Comparison of ENCODE assay signal across 1 mouse cellular context in the genomic region with DNA sequence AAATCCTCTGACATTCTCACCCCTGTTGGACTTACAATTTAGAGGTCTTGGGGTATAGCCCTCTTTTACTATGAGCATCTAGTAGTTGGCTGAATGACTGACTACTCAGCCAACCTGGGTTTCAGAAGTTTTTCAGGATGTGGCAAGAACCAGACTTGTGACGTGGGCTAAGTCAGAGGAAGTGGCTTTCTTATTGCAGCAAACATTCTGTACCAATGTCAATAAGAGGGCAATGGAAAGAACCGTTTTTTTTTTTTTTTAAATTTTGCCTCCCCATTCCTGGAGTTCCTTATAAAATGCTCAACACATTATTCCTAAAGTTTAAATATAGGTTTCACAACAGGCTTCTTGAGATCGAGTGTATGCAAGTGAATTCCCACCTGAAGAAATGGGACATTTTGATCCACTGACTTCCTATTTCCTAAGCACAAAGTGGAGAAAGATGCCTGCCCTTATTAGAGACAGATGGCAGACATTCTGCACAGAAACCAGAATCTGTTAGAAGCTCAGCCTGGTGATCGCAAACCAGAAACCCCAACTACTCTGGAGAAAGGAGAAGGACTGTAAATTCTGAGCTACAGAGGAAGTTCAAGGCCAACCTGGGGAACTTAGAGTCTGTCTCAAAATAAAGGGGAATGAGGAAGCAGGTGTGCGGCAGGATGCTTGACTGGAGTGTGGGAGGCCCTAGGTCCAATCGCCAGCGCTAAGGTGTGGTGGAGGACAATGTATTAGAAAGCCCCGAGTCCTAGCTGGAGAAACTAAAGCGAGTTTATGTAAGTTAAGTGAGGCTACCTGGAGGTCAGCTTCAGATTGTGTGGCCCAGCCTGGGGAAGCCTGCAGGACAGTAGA.
A peak's percentile ranks its signal among the peaks of the same experiment; 100 is the strongest.
TF ChIP-seq lines count a peak whose summit lies in the region.

No protein-coding gene starts in this region.

TF ChIP-seq in MEL, 35 proteins besides CTCF, POLR2A, EP300 and RAD21 (continued from another document):
- no peak for TF ChIP-seq USF2 (IDR thresholded peaks at IDR 0.05; ENCODE audit: borderline replicate concordance in 1 of 2, insufficient read depth in 1 of 2, low read depth in 1 of 2, low read length in 2 of 2)
- 0 out of 2 replicates have a peak, but pooled peaks have one; percentile 26 for TF ChIP-seq ZMIZ1 (IDR thresholded peaks at IDR 0.05; ENCODE audit: low read depth, low read length)
- TF ChIP-seq SMC3 (IDR thresholded peaks at IDR 0.05; ENCODE audit: low read depth, low read length) = no peak
- TF ChIP-seq MXI1 (IDR thresholded peaks at IDR 0.05; ENCODE audit: low read depth, low read length) = no peak
- TF ChIP-seq TCF12 (IDR thresholded peaks at IDR 0.05; ENCODE audit: low read depth, low read length) = no peak; the same call in 1 of the 2 replicates
- no peak for TF ChIP-seq CHD2 (IDR thresholded peaks at IDR 0.05; ENCODE audit: low read length)
- no peak for TF ChIP-seq MYB (IDR thresholded peaks at IDR 0.05; ENCODE audit: low read depth, low read length)
- no peak for TF ChIP-seq ZNF384 (IDR thresholded peaks at IDR 0.05; ENCODE audit: low read depth, low read length)
- peak; percentile 82; the same call in 1 of the 2 replicates for TF ChIP-seq CHD1 (IDR thresholded peaks at IDR 0.05; ENCODE audit: low read depth, low read length)
- TF ChIP-seq MAX (IDR thresholded peaks at IDR 0.05; ENCODE audit: low read length) = no peak
- no peak for TF ChIP-seq E2F4 (IDR thresholded peaks at IDR 0.05; ENCODE audit: borderline replicate concordance, low read depth, low read length)
- no peak for TF ChIP-seq POLR2AphosphoS5 (IDR thresholded peaks at IDR 0.05; ENCODE audit: borderline replicate concordance, low read depth, low read length)
- TF ChIP-seq KAT2A (conservative IDR thresholded peaks at IDR 0.05; ENCODE audit: low read depth, low read length) = no peak
- no peak for TF ChIP-seq GABPA (IDR thresholded peaks at IDR 0.05; ENCODE audit: low read depth, low read length)
- TF ChIP-seq RCOR1 (IDR thresholded peaks at IDR 0.05; ENCODE audit: low read depth, low read length) = peak; percentile 20; the same call in 1 of the 2 replicates
- 0 out of 2 replicates have a peak, but pooled peaks have one; percentile 18 for TF ChIP-seq SIN3A (IDR thresholded peaks at IDR 0.05; ENCODE audit: low read length)
- TF ChIP-seq MAZ (IDR thresholded peaks at IDR 0.05; ENCODE audit: low read depth, low read length) = no peak
- 0 out of 2 replicates have a peak, but pooled peaks have one; percentile 18 for TF ChIP-seq HCFC1 (IDR thresholded peaks at IDR 0.05; ENCODE audit: low read depth, low read length)
- no peak; the same call in 1 of the 2 replicates for TF ChIP-seq MYC (IDR thresholded peaks at IDR 0.05; ENCODE audit: low read depth, low read length)
- TF ChIP-seq POLR2AphosphoS2 (IDR thresholded peaks at IDR 0.05; ENCODE audit: low read length) = no peak
- TF ChIP-seq MEF2A (IDR thresholded peaks at IDR 0.05; ENCODE audit: extremely low read depth, insufficient replicate concordance, low read depth, low read length, poor library complexity, severe bottlenecking) = no peak
- TF ChIP-seq GATA1 (IDR thresholded peaks at IDR 0.05; ENCODE audit: low read depth, low read length) = no peak
- TF ChIP-seq TBP (IDR thresholded peaks at IDR 0.05; ENCODE audit: low read depth, low read length) = peak; percentile 49
- TF ChIP-seq ZC3H11A (IDR thresholded peaks at IDR 0.05; ENCODE audit: low read depth, low read length) = no peak
- no peak; the same call in 1 of the 2 replicates for TF ChIP-seq NELFE (IDR thresholded peaks at IDR 0.05; ENCODE audit: low read depth, low read length)
- TF ChIP-seq USF1 (IDR thresholded peaks at IDR 0.05; ENCODE audit: low read depth, low read length) = no peak
- TF ChIP-seq JUND (IDR thresholded peaks at IDR 0.05; ENCODE audit: low read depth, low read length) = no peak
- 0 out of 2 replicates have a peak, but pooled peaks have one; percentile 41 for TF ChIP-seq ELF1 (IDR thresholded peaks at IDR 0.05; ENCODE audit: low read depth, low read length)
- no peak for TF ChIP-seq MAFK (IDR thresholded peaks at IDR 0.05; ENCODE audit: borderline replicate concordance, low read depth, low read length)
TF ChIP-seq in MEL: peak in this region for 8.
